Mouse (Mus musculus) heart, adult 11 months (tissue): ENCODE measurements at regions not wholly inside any gene's neighbourhood (a gene's known extent, or its start where the extent isn't known, plus 50 kb on each side); places are given as distances from the start of the nearest gene placed in this dataset.

ENCODE experiments used
- DNase-seq: peaks from one replicate; pipeline ENCODE4 v3.0.0; 2022

- no peak for DNase-seq
These were observed 58.4 kb downstream of the Sox11 start for GRCm38 (mm10) chr12:27283964-27284363.

- no peak for DNase-seq
These were observed 80.4 kb downstream of the Sox11 start for GRCm38 (mm10) chr12:27261965-27262364.

- DNase-seq: no peak
These were observed 88.2 kb downstream of the Sox11 start for GRCm38 (mm10) chr12:27254125-27254524.

GRCm38 (mm10) chr12:27251521-27251920 lies 90.9 kb downstream of the Sox11 start:
- DNase-seq: no peak

- DNase-seq: no peak
These were observed 93.9 kb downstream of the Sox11 start for GRCm38 (mm10) chr12:27248545-27248855.

GRCm38 (mm10) chr12:27247756-27248544 lies 94.4 kb downstream of the Sox11 start:
- no peak for DNase-seq

- no peak for DNase-seq
These were observed 106.6 kb downstream of the Sox11 start for GRCm38 (mm10) chr12:27235748-27236147.

- DNase-seq: no peak
These were observed 120.8 kb downstream of the Sox11 start for GRCm38 (mm10) chr12:27221541-27221940.

GRCm38 (mm10) chr12:27201191-27201590 lies 141.2 kb downstream of the Sox11 start:
- DNase-seq: no peak

- no peak for DNase-seq
These were observed 148.4 kb downstream of the Sox11 start for GRCm38 (mm10) chr12:27194001-27194400.

GRCm38 (mm10) chr12:27191916-27192315 lies 150.5 kb downstream of the Sox11 start:
- DNase-seq: no peak

GRCm38 (mm10) chr12:27187480-27187879 lies 154.9 kb downstream of the Sox11 start:
- DNase-seq: no peak

GRCm38 (mm10) chr12:27182397-27183375 lies 159.7 kb downstream of the Sox11 start:
- peak; percentile 94 for DNase-seq

GRCm38 (mm10) chr12:27173561-27173960 lies 168.8 kb downstream of the Sox11 start:
- peak; percentile 23 for DNase-seq

GRCm38 (mm10) chr12:27173151-27173550 lies 169.2 kb downstream of the Sox11 start:
- peak; percentile 74 for DNase-seq

GRCm38 (mm10) chr12:27171595-27171994 lies 170.8 kb downstream of the Sox11 start:
- DNase-seq: peak; percentile 49

GRCm38 (mm10) chr12:27164920-27165504 lies 177.4 kb downstream of the Sox11 start:
- peak; percentile 83 for DNase-seq

GRCm38 (mm10) chr12:27160063-27160686 lies 182.2 kb downstream of the Sox11 start:
- no peak for DNase-seq

GRCm38 (mm10) chr12:27159416-27160062 lies 182.8 kb downstream of the Sox11 start:
- DNase-seq: no peak

GRCm38 (mm10) chr12:27150871-27151853 lies 191.2 kb downstream of the Sox11 start:
- DNase-seq: no peak

- DNase-seq: no peak
These were observed 199.1 kb downstream of the Sox11 start for GRCm38 (mm10) chr12:27143310-27143709.
